8 mouse cellular contexts compared by ENCODE assay signal in genomic region chr10:127340577-127341359, GRCm38 (mm10). TPM values are rescaled to one million over a fixed set of nuclear protein-coding genes. Genes with fewer than 3 reads are reported as not detected.
DNase-seq lines count a peak whose midpoint lies in the region; ATAC-seq and TF ChIP-seq lines count a peak whose summit lies in the region.

No protein-coding gene starts in this region.

- no peaks in the 10 kb centered on the region for H3K36me3 ChIP-seq in lung, postnatal 0 days (ENCODE audit: insufficient read depth, low read length)
- H3K36me3 ChIP-seq in embryonic facial prominence, embryonic 14.5 days (ENCODE audit: control insufficient read depth, insufficient read depth, low read length): peaks cover 23% of the 10 kb centered on the region
- H3K36me3 ChIP-seq in intestine, embryonic 16.5 days (ENCODE audit: control insufficient read depth, insufficient read depth, low read length): no peaks in the 10 kb centered on the region
- H3K36me3 ChIP-seq in neural tube, embryonic 14.5 days (ENCODE audit: control insufficient read depth, insufficient read depth, low read length): no peaks in the 10 kb centered on the region

- H3K9ac ChIP-seq in lung, postnatal 0 days (replicated peaks; ENCODE audit: low read depth): no peak overlapping the region; the same call in 1 of the 2 replicates
- peak overlapping the region; percentile 63 for H3K9ac ChIP-seq in embryonic facial prominence, embryonic 14.5 days (ENCODE audit: low read depth, low read length)
- peak overlapping the region; percentile 70 for H3K9ac ChIP-seq in intestine, embryonic 16.5 days (ENCODE audit: low read depth, low read length)
- H3K9ac ChIP-seq in neural tube, embryonic 14.5 days (replicated peaks; ENCODE audit: low read depth, low read length): no peak overlapping the region; the same call in 1 of the 2 replicates

- no peak for TF ChIP-seq CTCF in lung, postnatal 0 days (IDR thresholded peaks at IDR 0.05)

- H3K27ac ChIP-seq in lung, postnatal 0 days (ENCODE audit: low read length): peak overlapping the region; percentile 80
- H3K27ac ChIP-seq in embryonic facial prominence, embryonic 14.5 days (replicated peaks; ENCODE audit: low read depth, low read length): peak overlapping the region; percentile 98
- H3K27ac ChIP-seq in intestine, embryonic 16.5 days (ENCODE audit: low read length): peak overlapping the region; percentile 64
- H3K27ac ChIP-seq in neural tube, embryonic 14.5 days (ENCODE audit: low read depth, low read length): no peak overlapping the region

- no peak for DNase-seq in lung, postnatal 0 days (ENCODE audit: low spot score)
- no peak for DNase-seq in lung, postnatal 25 days (ENCODE audit: low spot score)
- peak; percentile 73 for DNase-seq in embryonic facial prominence, embryonic 14.5 days (ENCODE audit: low spot score)
- no peak for DNase-seq in spleen, postnatal 36 days (ENCODE audit: low spot score in 2 of 2)
- no peak for DNase-seq in adrenal gland, adult 8-10 months
- no peak for DNase-seq in spleen, postnatal 14 days (ENCODE audit: low spot score in 2 of 2)

- no peak for ATAC-seq in lung, postnatal 0 days
- ATAC-seq in embryonic facial prominence, embryonic 14.5 days (ENCODE audit: low read depth): no peak
- no peak for ATAC-seq in intestine, embryonic 16.5 days
- ATAC-seq in neural tube, embryonic 14.5 days (ENCODE audit: low read depth): no peak

- no peaks in the 10 kb centered on the region for H3K9me3 ChIP-seq in lung, postnatal 0 days (ENCODE audit: low read length)
- no peaks in the 10 kb centered on the region for H3K9me3 ChIP-seq in embryonic facial prominence, embryonic 14.5 days (ENCODE audit: control insufficient read depth, low read length)
- no peaks in the 10 kb centered on the region; the same call in 1 of the 2 replicates for H3K9me3 ChIP-seq in intestine, embryonic 16.5 days (ENCODE audit: control insufficient read depth, low read length)
- no peaks in the 10 kb centered on the region for H3K9me3 ChIP-seq in neural tube, embryonic 14.5 days (ENCODE audit: control insufficient read depth, low read length)

- 1% methylated on average over 26 of the region's 27 CpGs for WGBS in lung, postnatal 0 days
- under 1% methylated on average over 23 of the region's 27 CpGs for WGBS in embryonic facial prominence, embryonic 14.5 days
- WGBS in intestine, embryonic 16.5 days: 2% methylated on average over 27 of the region's 27 CpGs
- under 1% methylated on average over 26 of the region's 27 CpGs for WGBS in neural tube, embryonic 14.5 days

- peak overlapping the region; percentile 49 for H3K4me3 ChIP-seq in lung, postnatal 0 days (ENCODE audit: low read depth, low read length)
- peak overlapping the region; percentile 61 for H3K4me3 ChIP-seq in embryonic facial prominence, embryonic 14.5 days (ENCODE audit: low read depth, low read length)
- H3K4me3 ChIP-seq in intestine, embryonic 16.5 days (ENCODE audit: low read length): peak overlapping the region; percentile 57
- peak overlapping the region; percentile 28 for H3K4me3 ChIP-seq in neural tube, embryonic 14.5 days (ENCODE audit: low read depth, low read length)

- no peak for TF ChIP-seq EP300 in lung, postnatal 0 days (IDR thresholded peaks at IDR 0.05)

- H3K4me2 ChIP-seq in lung, postnatal 0 days (replicated peaks; ENCODE audit: low read depth, low read length): peak overlapping the region; percentile 79
- peak overlapping the region; percentile 87 for H3K4me2 ChIP-seq in embryonic facial prominence, embryonic 14.5 days (ENCODE audit: low read depth, low read length)
- H3K4me2 ChIP-seq in intestine, embryonic 16.5 days (ENCODE audit: low read depth, low read length): peak overlapping the region; percentile 88
- H3K4me2 ChIP-seq in neural tube, embryonic 14.5 days (ENCODE audit: low read depth, low read length): peak overlapping the region; percentile 55

- H3K27me3 ChIP-seq in lung, postnatal 0 days (replicated peaks; ENCODE audit: insufficient read depth, low read length): no peaks in the 10 kb centered on the region; the same call in 1 of the 2 replicates
- no peaks in the 10 kb centered on the region; the same call in 1 of the 2 replicates for H3K27me3 ChIP-seq in embryonic facial prominence, embryonic 14.5 days (replicated peaks; ENCODE audit: control insufficient read depth, insufficient read depth, low read length)
- peaks cover 5% of the 10 kb centered on the region for H3K27me3 ChIP-seq in intestine, embryonic 16.5 days (replicated peaks; ENCODE audit: control insufficient read depth, insufficient read depth, low read length)
- H3K27me3 ChIP-seq in neural tube, embryonic 14.5 days (ENCODE audit: control insufficient read depth, insufficient read depth, low read length): peaks cover 6% of the 10 kb centered on the region

- H3K4me1 ChIP-seq in lung, postnatal 0 days (ENCODE audit: insufficient read depth, low read depth, low read length): peaks cover 8% of the 10 kb centered on the region
- H3K4me1 ChIP-seq in embryonic facial prominence, embryonic 14.5 days (ENCODE audit: control insufficient read depth, insufficient read depth, low read length): no peaks in the 10 kb centered on the region
- H3K4me1 ChIP-seq in intestine, embryonic 16.5 days (ENCODE audit: control insufficient read depth, insufficient read depth, low read length): peaks cover 9% of the 10 kb centered on the region
- H3K4me1 ChIP-seq in neural tube, embryonic 14.5 days (ENCODE audit: control insufficient read depth, insufficient read depth, low read length): peaks cover 10% of the 10 kb centered on the region

RNA-seq across cellular contexts. Expression of gene Gli1, which starts 1.0 kb away (rescaled TPM):
- polyA plus RNA-seq in lung, postnatal 0 days (2015; fragmentation: Nextera tagmentation; extraction: Ambion mirVana): 4.2 and 5.2 TPM in 2 replicates
- polyA plus RNA-seq in embryonic facial prominence, embryonic 14.5 days (2014; fragmentation: Nextera tagmentation; extraction: Ambion mirVana): 10.2 and 11.7 TPM in 2 replicates
- polyA plus RNA-seq in intestine, embryonic 16.5 days (2015; fragmentation: Nextera tagmentation; extraction: Ambion mirVana): 6.6 and 7.6 TPM in 2 replicates
- 0.87 and 1.5 TPM in 2 replicates for polyA plus RNA-seq in neural tube, embryonic 14.5 days (2014; fragmentation: Nextera tagmentation; extraction: Ambion mirVana)
- 1 to 10 TPM; 4.4 to 6.4 (median 5.2) TPM for total RNA-seq in adrenal gland, adult 8-10 months (2022)

RNA-seq across cellular contexts. Expression of gene Inhbe, which starts 13.4 kb away (rescaled TPM):
- not detected in 2 replicates for polyA plus RNA-seq in lung, postnatal 0 days (2015; fragmentation: Nextera tagmentation; extraction: Ambion mirVana)
- polyA plus RNA-seq in embryonic facial prominence, embryonic 14.5 days (2014; fragmentation: Nextera tagmentation; extraction: Ambion mirVana): not detected in 2 replicates
- polyA plus RNA-seq in intestine, embryonic 16.5 days (2015; fragmentation: Nextera tagmentation; extraction: Ambion mirVana): not detected in 2 replicates
- 0.05 and 0.09 TPM in 2 replicates for polyA plus RNA-seq in neural tube, embryonic 14.5 days (2014; fragmentation: Nextera tagmentation; extraction: Ambion mirVana)
- under 1 TPM in 1 of 4 experiments, not detected in 3; 0.11 TPM for total RNA-seq in adrenal gland, adult 8-10 months (2022)

RNA-seq across cellular contexts. Expression of gene Arhgap9, which starts 19.0 kb away (rescaled TPM):
- 8.5 TPM in 2 replicates for polyA plus RNA-seq in lung, postnatal 0 days (2015; fragmentation: Nextera tagmentation; extraction: Ambion mirVana)
- polyA plus RNA-seq in embryonic facial prominence, embryonic 14.5 days (2014; fragmentation: Nextera tagmentation; extraction: Ambion mirVana): 3.7 and 4.4 TPM in 2 replicates
- polyA plus RNA-seq in intestine, embryonic 16.5 days (2015; fragmentation: Nextera tagmentation; extraction: Ambion mirVana): 7.9 and 9.0 TPM in 2 replicates
- polyA plus RNA-seq in neural tube, embryonic 14.5 days (2014; fragmentation: Nextera tagmentation; extraction: Ambion mirVana): 0.42 and 1.1 TPM in 2 replicates
- total RNA-seq in adrenal gland, adult 8-10 months (2022): 1 to 10 TPM; 2.2 to 5.0 (median 3.6) TPM

RNA-seq across cellular contexts. Expression of gene Mars, which starts 29.2 kb away (rescaled TPM):
- 61.1 and 63.1 TPM in 2 replicates for polyA plus RNA-seq in lung, postnatal 0 days (2015; fragmentation: Nextera tagmentation; extraction: Ambion mirVana)
- 106 and 108 TPM in 2 replicates for polyA plus RNA-seq in embryonic facial prominence, embryonic 14.5 days (2014; fragmentation: Nextera tagmentation; extraction: Ambion mirVana)
- polyA plus RNA-seq in intestine, embryonic 16.5 days (2015; fragmentation: Nextera tagmentation; extraction: Ambion mirVana): 96.8 and 108 TPM in 2 replicates
- 117 and 123 TPM in 2 replicates for polyA plus RNA-seq in neural tube, embryonic 14.5 days (2014; fragmentation: Nextera tagmentation; extraction: Ambion mirVana)
- total RNA-seq in adrenal gland, adult 8-10 months (2022): 100 to 1,000 TPM in 1 of 4 experiments, 10 to 100 TPM in 3; 79.7 to 107 (median 92.0) TPM

RNA-seq across cellular contexts. Expression of gene Inhbc, which starts 29.5 kb away (rescaled TPM):
- polyA plus RNA-seq in lung, postnatal 0 days (2015; fragmentation: Nextera tagmentation; extraction: Ambion mirVana): not detected in 2 replicates
- not detected in 2 replicates for polyA plus RNA-seq in embryonic facial prominence, embryonic 14.5 days (2014; fragmentation: Nextera tagmentation; extraction: Ambion mirVana)
- not detected in 2 replicates for polyA plus RNA-seq in intestine, embryonic 16.5 days (2015; fragmentation: Nextera tagmentation; extraction: Ambion mirVana)
- polyA plus RNA-seq in neural tube, embryonic 14.5 days (2014; fragmentation: Nextera tagmentation; extraction: Ambion mirVana): not detected in 2 replicates
- total RNA-seq in adrenal gland, adult 8-10 months (2022): not detected

Comparison
In these comparisons a context has a peak if more than half of its experiments do, and no peak if none do; other contexts are left out.
1. H3K9ac ChIP-seq: peak in embryonic facial prominence, embryonic 14.5 days (single experiment) and intestine, embryonic 16.5 days (single experiment); none in lung, postnatal 0 days (single experiment) and neural tube, embryonic 14.5 days (single experiment).
2. Peak in every context shown above with its lines, with median percentiles within 50 percentile points of each other: H3K4me2 ChIP-seq and H3K4me3 ChIP-seq.